Mouse (Mus musculus) CD4-positive naive resting alpha-beta T cell, adult 57 days (primary cell): ENCODE data around the gene Pde4c. TPM values are rescaled to one million over a fixed set of nuclear protein-coding genes. Genes with fewer than 3 reads are reported as not detected.

ENCODE experiments used
- total RNA-seq: library from RNA; stranded (reverse); gene quantifications from one replicate; pipeline ENCODE4 v1.2.4, GENCODE M21; 2023

Gene Pde4c
- 0.30 TPM for total RNA-seq

GRCm38 (mm10) chr8:70723486-70724210, at the start of gene Pde4c:
Pde4c (plus strand) TSS chr8:70723720.

GRCm38 (mm10) chr8:70698310-70699109, 25.0 kb upstream of the Pde4c start, which contains the start of gene Jund:
Jund (plus strand) TSS chr8:70698949.

DNA sequence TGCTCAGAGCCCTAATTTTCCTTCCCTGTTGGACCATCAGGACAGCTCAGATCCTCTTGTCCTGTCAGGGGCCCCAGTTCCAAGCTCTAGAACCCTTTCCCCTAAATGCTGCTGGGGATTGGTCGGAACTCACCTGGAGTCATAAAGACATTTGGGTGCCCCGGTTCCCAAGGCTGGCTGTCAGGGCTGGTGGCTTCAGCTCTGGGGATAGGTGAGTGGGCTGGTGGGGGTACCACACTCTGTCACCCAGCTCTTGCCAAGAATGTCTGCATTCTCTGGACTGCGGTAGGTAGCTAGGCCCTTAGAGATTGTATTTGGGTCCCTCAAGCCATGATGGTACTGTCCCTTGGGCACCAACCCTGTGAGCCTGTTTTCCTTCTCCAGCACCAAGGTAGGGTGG, 20.2 kb upstream of the Pde4c start, which contains the start of gene Iqcn:
Iqcn (plus strand) TSS at position 171 of the 400 bp plus-strand sequence.

GRCm38 (mm10) chr8:70718297-70718696, 5.2 kb upstream of the Pde4c start, which contains the start of gene Gm3336:
Gm3336 (plus strand) TSS chr8:70718543.

GRCm38 (mm10) chr8:70754043-70754870, 30.7 kb downstream of the Pde4c start, which contains the start of gene Rab3a:
Rab3a (plus strand) TSS chr8:70754679.

GRCm38 (mm10) chr8:70760775-70761406, 37.4 kb downstream of the Pde4c start, which contains the start of gene Mpv17l2:
Mpv17l2 (minus strand) TSS chr8:70760946.

DNA sequence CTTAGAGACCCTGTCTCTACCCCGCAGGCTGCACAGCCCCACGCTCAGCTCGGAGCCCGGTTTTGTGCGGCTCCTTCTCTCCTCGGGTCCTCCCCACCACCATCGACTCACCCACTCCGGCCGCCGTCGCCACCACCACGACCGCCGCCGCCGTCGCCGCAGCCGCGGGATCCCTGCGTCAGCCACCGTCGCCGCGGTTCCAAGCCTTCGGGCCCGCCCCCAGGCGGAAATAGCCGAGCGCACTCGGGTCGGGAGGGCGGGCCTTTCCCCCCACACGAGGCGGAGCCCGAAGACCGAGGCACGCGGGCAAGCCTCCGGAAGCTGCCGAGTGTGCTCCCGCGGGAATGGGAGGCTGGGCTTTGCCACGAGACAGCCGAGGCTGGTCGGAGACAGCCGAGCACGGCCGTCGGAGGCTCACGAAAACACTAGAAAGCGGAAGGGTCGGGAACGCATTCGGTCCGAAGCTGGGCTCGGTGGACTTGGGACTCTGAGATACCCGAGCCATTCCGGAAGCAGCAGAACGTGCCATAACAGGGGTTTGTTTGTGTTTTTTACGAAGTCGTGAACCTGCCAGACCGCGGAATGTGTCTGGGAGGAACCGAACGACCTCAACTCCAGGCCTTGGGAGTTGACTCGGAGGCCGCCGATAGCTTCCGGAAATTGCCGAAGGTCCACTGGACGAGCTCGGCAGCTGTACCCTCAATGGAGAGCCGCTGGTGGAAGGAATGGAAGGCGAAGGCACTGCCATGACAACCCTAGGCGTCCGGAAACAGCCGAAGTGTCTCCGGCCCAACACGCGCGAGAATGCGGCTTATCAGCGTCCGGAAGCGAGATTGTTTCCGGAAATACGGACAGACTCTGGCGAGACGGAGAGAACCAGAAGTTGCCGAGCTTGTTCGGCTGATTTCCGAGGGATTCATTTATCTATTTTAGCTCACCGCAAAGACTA, 53.2 kb downstream of the Pde4c start, which contains the start of gene Pik3r2:
Pik3r2 (minus strand) TSS at position 218 of the 949 bp plus-strand sequence.

Other genes starting within 250 kb of the Pde4c start
- 8.8 TPM for gene Klhl26, start 246.8 kb upstream of the Pde4c start, total RNA-seq
- not detected for gene Tmem59l, start 236.4 kb upstream of the Pde4c start, total RNA-seq
- not detected for gene Crlf1, start 230.6 kb upstream of the Pde4c start, total RNA-seq
- 58.5 TPM for gene Rex1bd, start 217.0 kb upstream of the Pde4c start, total RNA-seq
- gene Uba52, start 212.9 kb upstream of the Pde4c start, total RNA-seq = 3,579 TPM
- gene Fkbp8, start 196.0 kb upstream of the Pde4c start, total RNA-seq = 280 TPM
- gene Kxd1, start 195.8 kb upstream of the Pde4c start, total RNA-seq = 55.7 TPM
- 33.6 TPM for gene Ell, start 184.3 kb upstream of the Pde4c start, total RNA-seq
- 86.9 TPM for gene Isyna1, start 129.3 kb upstream of the Pde4c start, total RNA-seq
- gene Ssbp4, start 114.8 kb upstream of the Pde4c start, total RNA-seq = 116 TPM
- gene Lrrc25, start 107.6 kb upstream of the Pde4c start, total RNA-seq = 1.2 TPM
- not detected for gene Gdf15, start 91.3 kb upstream of the Pde4c start, total RNA-seq
- gene Pgpep1, start 63.3 kb upstream of the Pde4c start, total RNA-seq = 2.0 TPM
- 109 TPM for gene Lsm4, start 50.5 kb upstream of the Pde4c start, total RNA-seq
- 1,593 TPM for gene Jund, start 24.8 kb upstream of the Pde4c start, total RNA-seq
- gene Iqcn, start 20.3 kb upstream of the Pde4c start, total RNA-seq = 9.8 TPM
- not detected for gene Gm3336, start 5.2 kb upstream of the Pde4c start, total RNA-seq
- gene Rab3a, start 31.0 kb downstream of the Pde4c start, total RNA-seq = 7.0 TPM
- gene Mpv17l2, start 37.2 kb downstream of the Pde4c start, total RNA-seq = 19.3 TPM
- 18.3 TPM for gene Pik3r2, start 53.0 kb downstream of the Pde4c start, total RNA-seq
- 171 TPM for gene Mast3, start 81.3 kb downstream of the Pde4c start, total RNA-seq
- gene Il12rb1, start 84.7 kb downstream of the Pde4c start, total RNA-seq = 2.2 TPM
- 38.4 TPM for gene Arrdc2, start 116.0 kb downstream of the Pde4c start, total RNA-seq
- gene Kcnn1, start 139.5 kb downstream of the Pde4c start, total RNA-seq = not detected
- gene Ccdc124, start 150.2 kb downstream of the Pde4c start, total RNA-seq = 44.1 TPM
- 0.18 TPM for gene Slc5a5, start 169.0 kb downstream of the Pde4c start, total RNA-seq
- gene Rpl18a, start 173.7 kb downstream of the Pde4c start, total RNA-seq = 4,793 TPM
- gene Map1s, start 182.2 kb downstream of the Pde4c start, total RNA-seq = 53.1 TPM